ENCODE assay signal across 8 mouse cellular contexts in the genomic region with DNA sequence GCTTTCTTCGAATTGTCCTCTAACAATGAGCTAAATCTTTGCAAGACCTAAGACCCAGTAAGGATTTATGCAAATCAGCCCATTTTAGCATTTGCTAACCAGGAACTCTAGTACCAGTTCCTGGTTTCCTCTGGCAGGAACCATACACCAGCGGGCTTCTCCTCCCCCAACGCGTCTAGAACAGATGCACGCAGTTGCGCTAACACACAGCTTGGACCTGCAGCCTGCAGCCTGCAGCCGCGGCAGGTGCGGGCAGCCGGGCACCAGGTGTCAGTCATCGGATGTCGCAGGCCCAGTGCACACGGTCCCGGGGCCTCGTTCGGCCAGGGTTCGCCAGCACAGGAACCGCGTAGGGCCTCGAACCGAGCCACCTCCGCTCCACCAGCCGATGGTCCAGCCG. TPM values are rescaled to one million over a fixed set of nuclear protein-coding genes. Genes with fewer than 3 reads are reported as not detected.
DNase-seq lines count a peak whose midpoint lies in the region; ATAC-seq lines count a peak whose summit lies in the region.

No protein-coding gene starts in this region.

- peak overlapping the region; percentile 99 for H3K4me3 ChIP-seq in hindbrain, embryonic 15.5 days
- H3K4me3 ChIP-seq in lung, embryonic 15.5 days = peak overlapping the region; percentile 80

- no peaks in the 10 kb centered on the region for H3K9me3 ChIP-seq in hindbrain, embryonic 15.5 days
- no peaks in the 10 kb centered on the region for H3K9me3 ChIP-seq in lung, embryonic 15.5 days

- H3K27ac ChIP-seq in hindbrain, embryonic 15.5 days (replicated peaks) = peak overlapping the region; percentile 99
- peak overlapping the region; percentile 99 for H3K27ac ChIP-seq in lung, embryonic 15.5 days

- no peaks in the 10 kb centered on the region for H3K27me3 ChIP-seq in hindbrain, embryonic 15.5 days
- H3K27me3 ChIP-seq in lung, embryonic 15.5 days = no peaks in the 10 kb centered on the region

- H3K4me2 ChIP-seq in hindbrain, embryonic 15.5 days = peak overlapping the region; percentile 65
- peak overlapping the region; percentile 70 for H3K4me2 ChIP-seq in lung, embryonic 15.5 days

- WGBS in hindbrain, embryonic 15.5 days = under 1% methylated on average over 24 of the region's 24 CpGs
- WGBS in lung, embryonic 15.5 days = under 1% methylated on average over 24 of the region's 24 CpGs

- peak; percentile 78; the same call in 1 of the 2 replicates for ATAC-seq in hindbrain, embryonic 15.5 days (ENCODE audit: low FRiP score, low read depth)
- peak; percentile 48; the same call in 1 of the 2 replicates for ATAC-seq in lung, embryonic 15.5 days (ENCODE audit: borderline replicate concordance, extremely low read depth, low FRiP score, low TSS enrichment)

- no peaks in the 10 kb centered on the region for H3K36me3 ChIP-seq in hindbrain, embryonic 15.5 days
- H3K36me3 ChIP-seq in lung, embryonic 15.5 days = peaks cover 19% of the 10 kb centered on the region

- peak; percentile 47 for DNase-seq in embryo, embryonic 10 days (ENCODE audit: low spot score)
- no peak for DNase-seq in embryo, embryonic 9.5 days (ENCODE audit: extremely low spot score)
- peak; percentile 21 for DNase-seq in urinary bladder, postnatal 25 days (ENCODE audit: low spot score)
- no peak for DNase-seq in urinary bladder, adult 2 months (ENCODE audit: low spot score)
- peak; percentile 38 for DNase-seq in right cerebral cortex, postnatal 4 days
- DNase-seq in cerebellum, adult 9-11 months = no peak

- peak overlapping the region; percentile 98 for H3K9ac ChIP-seq in hindbrain, embryonic 15.5 days
- peak overlapping the region; percentile 82 for H3K9ac ChIP-seq in lung, embryonic 15.5 days

- peaks cover 30% of the 10 kb centered on the region for H3K4me1 ChIP-seq in hindbrain, embryonic 15.5 days (replicated peaks)
- H3K4me1 ChIP-seq in lung, embryonic 15.5 days = peaks cover 67% of the 10 kb centered on the region

RNA-seq across cellular contexts. Expression of gene Myom1, which starts 12.4 kb away (rescaled TPM):
- 110 and 137 TPM in 2 replicates for polyA plus RNA-seq in urinary bladder, adult 2 months (2012; rRNA removed)
- 1.6 TPM in 2 replicates for polyA plus RNA-seq in hindbrain, embryonic 15.5 days (2015; fragmentation: Nextera tagmentation; extraction: Ambion mirVana)
- polyA plus RNA-seq in lung, embryonic 15.5 days (2015; fragmentation: Nextera tagmentation; extraction: Ambion mirVana) = 9.0 and 10.9 TPM in 2 replicates

RNA-seq across cellular contexts. Expression of gene Myl12a, which starts 12.7 kb away (rescaled TPM):
- 294 and 408 TPM in 2 replicates for polyA plus RNA-seq in urinary bladder, adult 2 months (2012; rRNA removed)
- 104 and 120 TPM in 2 replicates for polyA plus RNA-seq in hindbrain, embryonic 15.5 days (2015; fragmentation: Nextera tagmentation; extraction: Ambion mirVana)
- 673 and 708 TPM in 2 replicates for polyA plus RNA-seq in lung, embryonic 15.5 days (2015; fragmentation: Nextera tagmentation; extraction: Ambion mirVana)

Comparison
In these comparisons a context has a peak if more than half of its experiments do, and no peak if none do; other contexts are left out.
1. DNase-seq: peak in embryo, embryonic 10 days (single experiment), urinary bladder, postnatal 25 days (single experiment) and right cerebral cortex, postnatal 4 days (single experiment); none in embryo, embryonic 9.5 days (single experiment), urinary bladder, adult 2 months (single experiment) and cerebellum, adult 9-11 months (single experiment).